Mouse (Mus musculus): ENCODE data around the gene Wbp2. TPM values are rescaled to one million over a fixed set of nuclear protein-coding genes. Genes with fewer than 3 reads are reported as not detected.
A peak's percentile ranks its signal among the peaks of the same experiment; 100 is the strongest.

The Wbp2 gene
- polyA plus RNA-seq, 1 experiment: 288 TPM

GRCm38 (mm10) chr11:116105065-116105464, 18.3 kb upstream of the Wbp2 start:
- TF ChIP-seq CTCF (IDR thresholded peaks at IDR 0.05; ENCODE audit: borderline replicate concordance, control insufficient read depth, extremely low read depth, insufficient read depth, low read length, poor library complexity) (no peak), POLR2A (IDR thresholded peaks at IDR 0.05; ENCODE audit: control insufficient read depth, extremely low read depth, insufficient read depth, low read length, poor library complexity) (no peak)
- H3K36me3 ChIP-seq (ENCODE audit: control insufficient read depth, insufficient read depth, low read length): no peaks in the 10 kb centered on the region
- no peak for DNase-seq
- H3K4me3 ChIP-seq (ENCODE audit: control insufficient read depth, insufficient read depth, low read length): no peak overlapping the region
- H3K27ac ChIP-seq (ENCODE audit: control insufficient read depth, insufficient read depth, low read length): no peak overlapping the region
- WGBS: 84% methylated on average over 2 of the region's 2 CpGs
- H3K27me3 ChIP-seq (ENCODE audit: control insufficient read depth, insufficient read depth, low read length): peaks cover 7% of the 10 kb centered on the region; the same call in 1 of the 2 replicates
- H3K4me1 ChIP-seq (replicated peaks; ENCODE audit: control insufficient read depth, insufficient read depth, low read length): peaks cover 8% of the 10 kb centered on the region; the same call in 1 of the 2 replicates

DNA sequence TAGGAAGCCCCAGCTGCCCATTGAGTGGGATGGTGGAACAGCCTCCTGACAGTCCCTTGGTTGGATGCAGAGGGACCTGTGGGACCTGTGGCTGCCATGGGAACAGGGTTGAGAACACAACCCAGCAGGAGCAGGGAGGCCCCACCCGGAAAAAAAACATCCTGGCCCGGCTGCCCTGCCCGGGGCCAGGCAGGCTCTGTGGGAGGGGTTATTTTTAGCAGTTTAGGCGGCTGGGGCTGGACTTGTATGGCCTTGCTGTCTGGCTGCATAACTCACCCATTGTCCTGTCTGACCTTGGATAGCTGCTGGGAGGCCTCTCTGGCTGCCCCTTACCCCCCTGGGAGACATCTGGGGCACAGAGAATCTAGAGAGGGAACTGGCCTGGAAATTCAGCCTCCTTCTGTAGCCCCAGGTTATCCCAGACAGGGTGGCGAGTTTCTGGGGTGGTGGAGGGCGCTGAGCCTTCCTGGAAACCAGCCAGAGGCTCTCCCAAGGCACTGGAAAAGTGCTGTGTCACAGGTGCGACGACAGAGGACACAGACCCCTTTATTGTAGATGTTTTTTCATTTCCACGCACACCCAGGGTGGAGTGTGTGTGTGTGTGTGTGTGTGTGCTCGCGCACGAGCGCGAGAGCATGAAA, 17.3 kb upstream of the Wbp2 start:
- Histone ChIP-seq H3K27me3 (ENCODE audit: control insufficient read depth, insufficient read depth, low read length) (no peaks in the 10 kb centered on the region; the same call in 1 of the 2 replicates), H3K27ac (ENCODE audit: control insufficient read depth, insufficient read depth, low read length) (no peak overlapping the region), H3K4me3 (ENCODE audit: control insufficient read depth, insufficient read depth, low read length) (no peak overlapping the region), H3K4me1 (replicated peaks; ENCODE audit: control insufficient read depth, insufficient read depth, low read length) (no peaks in the 10 kb centered on the region), H3K36me3 (ENCODE audit: control insufficient read depth, insufficient read depth, low read length) (no peaks in the 10 kb centered on the region)
- DNase-seq: no peak
- TF ChIP-seq POLR2A (IDR thresholded peaks at IDR 0.05; ENCODE audit: control insufficient read depth, extremely low read depth, insufficient read depth, low read length, poor library complexity) (no peak), CTCF (IDR thresholded peaks at IDR 0.05; ENCODE audit: borderline replicate concordance, control insufficient read depth, extremely low read depth, insufficient read depth, low read length, poor library complexity) (no peak)
- 46% methylated on average over 14 of the region's 14 CpGs for WGBS

DNA sequence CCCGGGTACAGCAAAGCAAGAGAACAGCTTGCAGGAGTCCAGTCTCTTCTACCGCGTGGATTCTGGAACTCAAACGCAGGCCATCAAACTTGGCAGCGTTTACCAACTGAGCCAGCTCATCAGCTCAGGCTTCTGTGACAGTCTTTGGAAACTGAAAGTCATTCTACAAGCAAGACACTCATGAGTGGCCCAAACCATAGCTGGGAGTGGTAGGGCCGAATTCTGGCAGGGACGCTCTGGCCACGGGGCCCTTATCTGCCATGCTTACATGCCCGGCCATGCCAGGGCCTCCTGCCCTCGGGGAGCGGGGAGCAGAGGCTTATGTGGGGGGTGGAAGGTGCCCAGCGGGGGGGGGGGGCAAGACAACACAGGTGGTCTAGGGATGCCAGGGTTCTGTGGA, 16.8 kb upstream of the Wbp2 start:
- WGBS: 76% methylated on average over 12 of the region's 12 CpGs
- TF ChIP-seq CTCF (IDR thresholded peaks at IDR 0.05; ENCODE audit: borderline replicate concordance, control insufficient read depth, extremely low read depth, insufficient read depth, low read length, poor library complexity): no peak
- no peak for TF ChIP-seq POLR2A (IDR thresholded peaks at IDR 0.05; ENCODE audit: control insufficient read depth, extremely low read depth, insufficient read depth, low read length, poor library complexity)
- Histone ChIP-seq H3K4me3 (ENCODE audit: control insufficient read depth, insufficient read depth, low read length) (no peak overlapping the region), H3K27ac (ENCODE audit: control insufficient read depth, insufficient read depth, low read length) (no peak overlapping the region), H3K4me1 (replicated peaks; ENCODE audit: control insufficient read depth, insufficient read depth, low read length) (no peaks in the 10 kb centered on the region), H3K27me3 (ENCODE audit: control insufficient read depth, insufficient read depth, low read length) (no peaks in the 10 kb centered on the region; the same call in 1 of the 2 replicates), H3K36me3 (ENCODE audit: control insufficient read depth, insufficient read depth, low read length) (no peaks in the 10 kb centered on the region)
- DNase-seq: no peak

GRCm38 (mm10) chr11:116102472-116102871, 15.7 kb upstream of the Wbp2 start:
- Histone ChIP-seq H3K4me1 (replicated peaks; ENCODE audit: control insufficient read depth, insufficient read depth, low read length) (no peaks in the 10 kb centered on the region), H3K4me3 (ENCODE audit: control insufficient read depth, insufficient read depth, low read length) (no peak overlapping the region), H3K36me3 (ENCODE audit: control insufficient read depth, insufficient read depth, low read length) (no peaks in the 10 kb centered on the region), H3K27ac (ENCODE audit: control insufficient read depth, insufficient read depth, low read length) (peak overlapping the region; percentile 13; the same call in 1 of the 2 replicates), H3K27me3 (ENCODE audit: control insufficient read depth, insufficient read depth, low read length) (no peaks in the 10 kb centered on the region)
- WGBS: 45% methylated on average over 3 of the region's 4 CpGs
- DNase-seq: no peak
- TF ChIP-seq CTCF (IDR thresholded peaks at IDR 0.05; ENCODE audit: borderline replicate concordance, control insufficient read depth, extremely low read depth, insufficient read depth, low read length, poor library complexity) (no peak), POLR2A (IDR thresholded peaks at IDR 0.05; ENCODE audit: control insufficient read depth, extremely low read depth, insufficient read depth, low read length, poor library complexity) (no peak)

- DNase-seq: no peak
- WGBS: 55% methylated on average over 11 of the region's 11 CpGs
- Histone ChIP-seq H3K36me3 (ENCODE audit: control insufficient read depth, insufficient read depth, low read length) (no peaks in the 10 kb centered on the region), H3K27me3 (ENCODE audit: control insufficient read depth, insufficient read depth, low read length) (no peaks in the 10 kb centered on the region), H3K4me1 (replicated peaks; ENCODE audit: control insufficient read depth, insufficient read depth, low read length) (no peaks in the 10 kb centered on the region), H3K27ac (ENCODE audit: control insufficient read depth, insufficient read depth, low read length) (peak overlapping the region; percentile 13; the same call in 1 of the 2 replicates), H3K4me3 (ENCODE audit: control insufficient read depth, insufficient read depth, low read length) (no peak overlapping the region)
- TF ChIP-seq CTCF (IDR thresholded peaks at IDR 0.05; ENCODE audit: borderline replicate concordance, control insufficient read depth, extremely low read depth, insufficient read depth, low read length, poor library complexity): no peak
- TF ChIP-seq POLR2A (IDR thresholded peaks at IDR 0.05; ENCODE audit: control insufficient read depth, extremely low read depth, insufficient read depth, low read length, poor library complexity): no peak
Measured at GRCm38 (mm10) chr11:116101931-116102381, 15.2 kb upstream of the Wbp2 start.

- Histone ChIP-seq H3K27ac (ENCODE audit: control insufficient read depth, insufficient read depth, low read length) (no peak overlapping the region), H3K27me3 (ENCODE audit: control insufficient read depth, insufficient read depth, low read length) (no peaks in the 10 kb centered on the region), H3K4me1 (replicated peaks; ENCODE audit: control insufficient read depth, insufficient read depth, low read length) (no peaks in the 10 kb centered on the region), H3K4me3 (ENCODE audit: control insufficient read depth, insufficient read depth, low read length) (no peak overlapping the region), H3K36me3 (ENCODE audit: control insufficient read depth, insufficient read depth, low read length) (no peaks in the 10 kb centered on the region)
- DNase-seq: no peak
- 92% methylated on average over 7 of the region's 7 CpGs for WGBS
- TF ChIP-seq POLR2A (IDR thresholded peaks at IDR 0.05; ENCODE audit: control insufficient read depth, extremely low read depth, insufficient read depth, low read length, poor library complexity) (no peak), CTCF (IDR thresholded peaks at IDR 0.05; ENCODE audit: borderline replicate concordance, control insufficient read depth, extremely low read depth, insufficient read depth, low read length, poor library complexity) (no peak)
Measured at GRCm38 (mm10) chr11:116100839-116101238, 14.0 kb upstream of the Wbp2 start.

Measured in thymus, adult 2 months (tissue).